Mouse (Mus musculus): Measurements from ENCODE around the gene Cemip2. TPM values are rescaled to one million over a fixed set of nuclear protein-coding genes. Genes with fewer than 3 reads are reported as not detected.

The Cemip2 gene
- polyA plus RNA-seq, 1 experiment from 2014 or later, result 31.8 TPM

- Histone ChIP-seq H3K27ac (ENCODE audit: low read length) (no peak overlapping the region), H3K9ac (ENCODE audit: low read length) (no peak overlapping the region), H3K4me3 (ENCODE audit: low read length) (no peak overlapping the region), H3K4me1 (replicated peaks; ENCODE audit: control insufficient read depth, insufficient read depth, low read length) (peaks cover 11% of the 10 kb centered on the region), H3K36me3 (ENCODE audit: control insufficient read depth, insufficient read depth, low read length) (no peaks in the 10 kb centered on the region), H3K4me2 (ENCODE audit: low read depth, low read length) (no peak overlapping the region), H3K9me3 (ENCODE audit: control insufficient read depth, low read length) (no peaks in the 10 kb centered on the region), H3K27me3 (ENCODE audit: control insufficient read depth, insufficient read depth, low read depth, low read length) (no peaks in the 10 kb centered on the region)
- 63% methylated on average over 5 of the region's 5 CpGs for WGBS
- no peak for ATAC-seq (ENCODE audit: low read depth)
Observed at GRCm38 (mm10) chr19:21895540-21895939, 117.4 kb downstream of the Cemip2 start.

DNA sequence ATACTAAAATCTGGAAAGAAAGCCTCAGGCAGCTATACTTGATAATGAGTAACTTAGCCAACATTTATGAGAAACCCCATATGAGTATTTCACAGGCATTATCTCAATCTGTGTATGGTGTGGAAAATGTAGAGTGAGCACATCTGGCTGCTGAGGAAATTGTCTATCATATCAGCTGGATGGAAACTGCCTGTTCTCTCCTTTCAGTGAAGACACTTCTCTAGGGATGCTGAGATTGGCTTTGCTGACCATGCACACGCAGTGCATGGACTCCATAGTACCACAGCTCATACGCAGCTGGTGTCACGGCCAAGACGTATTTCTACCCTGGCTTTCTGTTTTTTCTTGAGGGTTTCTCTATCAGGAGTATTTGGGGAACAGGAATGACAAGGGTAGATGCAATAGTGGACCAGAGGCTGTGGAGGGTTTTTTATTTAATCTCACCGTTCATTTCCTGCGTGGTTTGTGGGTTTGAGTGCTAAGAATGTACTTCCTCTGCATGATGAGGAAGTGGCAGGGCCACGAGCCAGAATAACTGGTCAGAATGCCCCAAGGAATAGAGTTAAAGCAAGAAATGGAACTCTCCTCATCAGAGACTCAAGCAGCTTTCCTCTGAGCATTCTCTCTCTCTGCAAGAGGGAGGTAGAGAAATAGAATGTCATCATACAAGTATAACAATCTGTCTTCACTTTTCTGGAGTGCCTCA lies 119.1 kb downstream of the Cemip2 start:
- H3K36me3 ChIP-seq (ENCODE audit: control insufficient read depth, insufficient read depth, low read length), result no peaks in the 10 kb centered on the region
- no peaks in the 10 kb centered on the region for H3K27me3 ChIP-seq (ENCODE audit: control insufficient read depth, insufficient read depth, low read depth, low read length)
- ATAC-seq (ENCODE audit: low read depth), result 0 out of 2 replicates have a peak, but pooled peaks have one; percentile 23
- no peak overlapping the region for H3K4me3 ChIP-seq (ENCODE audit: low read length)
- 52% methylated on average over 7 of the region's 7 CpGs for WGBS
- no peak overlapping the region for H3K4me2 ChIP-seq (ENCODE audit: low read depth, low read length)
- H3K9ac ChIP-seq (ENCODE audit: low read length), result no peak overlapping the region
- 0 out of 2 replicates have a peak overlapping the region, but pooled peaks have one; percentile 17 for H3K27ac ChIP-seq (ENCODE audit: low read length)
- H3K9me3 ChIP-seq (ENCODE audit: control insufficient read depth, low read length), result no peaks in the 10 kb centered on the region
- peaks cover 6% of the 10 kb centered on the region for H3K4me1 ChIP-seq (replicated peaks; ENCODE audit: control insufficient read depth, insufficient read depth, low read length)

DNA sequence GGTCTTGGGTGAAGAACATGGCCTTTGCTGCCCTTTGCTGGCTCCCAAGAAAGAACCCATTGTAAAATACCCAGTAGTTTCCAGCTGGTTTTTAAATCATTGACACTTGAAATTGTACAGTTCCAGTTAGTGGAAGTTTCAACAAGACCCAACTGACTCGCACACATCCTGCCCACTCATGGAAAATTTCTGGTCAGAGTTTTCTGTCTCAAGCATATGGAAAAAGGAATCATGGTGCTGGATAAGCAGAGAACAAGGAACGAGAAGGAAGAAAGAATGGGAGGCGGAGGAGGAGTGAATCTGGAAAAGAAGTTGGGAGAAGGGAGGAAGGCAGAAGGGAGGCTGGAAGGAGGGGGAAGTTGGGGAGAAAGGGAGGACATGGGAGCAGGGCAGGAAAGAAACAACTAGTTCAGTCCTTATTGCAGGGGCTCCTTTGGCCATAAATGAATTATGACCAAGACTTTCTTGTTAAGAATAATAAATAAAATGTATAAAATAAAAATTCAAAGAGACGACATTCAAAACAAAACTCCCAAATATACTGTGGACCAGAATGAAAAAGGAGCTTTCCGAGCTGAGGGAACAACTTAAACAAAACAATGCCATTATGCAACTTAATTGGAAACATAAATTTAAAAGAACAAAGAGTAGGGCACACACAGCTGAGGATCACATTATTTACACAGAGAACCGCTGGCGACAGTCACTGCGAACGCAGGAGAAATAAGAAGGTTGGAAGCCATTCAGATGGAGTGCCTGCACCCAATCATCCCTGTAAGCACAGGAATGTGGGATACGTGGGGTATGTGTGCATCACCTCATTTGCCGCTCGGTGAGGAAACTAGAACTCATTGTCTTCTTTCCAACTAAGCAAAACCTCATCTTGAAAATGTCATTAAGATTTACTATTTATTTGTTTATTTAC lies 120.1 kb downstream of the Cemip2 start:
- H3K36me3 ChIP-seq (ENCODE audit: control insufficient read depth, insufficient read depth, low read length), result no peaks in the 10 kb centered on the region
- no peaks in the 10 kb centered on the region for H3K27me3 ChIP-seq (ENCODE audit: control insufficient read depth, insufficient read depth, low read depth, low read length)
- H3K27ac ChIP-seq (ENCODE audit: low read length), result no peak overlapping the region
- H3K4me1 ChIP-seq (replicated peaks; ENCODE audit: control insufficient read depth, insufficient read depth, low read length), result peaks cover 6% of the 10 kb centered on the region
- 56% methylated on average over 12 of the region's 12 CpGs for WGBS
- ATAC-seq (ENCODE audit: low read depth), result no peak
- H3K4me3 ChIP-seq (ENCODE audit: low read length), result no peak overlapping the region
- no peak overlapping the region for H3K9ac ChIP-seq (ENCODE audit: low read length)
- H3K4me2 ChIP-seq (ENCODE audit: low read depth, low read length), result no peak overlapping the region
- H3K9me3 ChIP-seq (ENCODE audit: control insufficient read depth, low read length), result no peaks in the 10 kb centered on the region

Other genes with a start within 250 kb of the Cemip2 start
- gene 1110059E24Rik, start 125.4 kb upstream of the Cemip2 start, polyA plus RNA-seq (2015; fragmentation: Nextera tagmentation; extraction: Ambion mirVana), result 70.7 and 74.4 TPM in 2 replicates
- gene Abhd17b, start 125.2 kb upstream of the Cemip2 start, polyA plus RNA-seq (2015; fragmentation: Nextera tagmentation; extraction: Ambion mirVana), result 29.2 and 36.1 TPM in 2 replicates

All from lung, embryonic 16.5 days (tissue).